Mouse (Mus musculus) bone marrow, adult 2 months (tissue): ENCODE results near the gene 1810046K07Rik. TPM values are rescaled to one million over a fixed set of nuclear protein-coding genes. Genes with fewer than 3 reads are reported as not detected.
A peak's percentile ranks its signal among the peaks of the same experiment; 100 is the strongest.

ENCODE experiments used
- H3K27ac ChIP-seq: fragments of 200-500 bp; 2 replicates; pipeline ENCODE4 v1.5.1; 2012; ENCODE audit warnings: low read depth, mild to moderate bottlenecking, control low read depth, inconsistent platforms, low read length; ENCODE audit not compliant: control insufficient read depth, poor library complexity, insufficient read depth
- H3K4me1 ChIP-seq: fragments of 200-500 bp; 2 replicates; pipeline ENCODE4 v1.6.1; 2011; ENCODE audit warnings: low read length; ENCODE audit not compliant: control insufficient read depth, insufficient read depth
- H3K4me3 ChIP-seq: fragments of 200-500 bp; replicated peaks from 2 replicates; pipeline ENCODE3; 2011; ENCODE audit warnings: mild to moderate bottlenecking, low read depth, low read length, control low read depth; ENCODE audit not compliant: control insufficient read depth
- CTCF ChIP-seq: fragments of 200-500 bp; IDR thresholded peaks from 2 replicates; pipeline ENCODE4 v1.5.1; 2011; ENCODE audit warnings: low read length, control low read depth; ENCODE audit not compliant: control insufficient read depth, insufficient read depth
- POLR2A ChIP-seq: fragments of 200-500 bp; IDR thresholded peaks from 2 replicates; pipeline ENCODE4 v1.6.1; 2011; ENCODE audit warnings: low read depth, mild to moderate bottlenecking, control low read depth, low read length, borderline replicate concordance; ENCODE audit not compliant: control insufficient read depth
- WGBS: fragments of 180-500 bp; shearing (Covaris S2); methylation state at CpG from one replicate; pipeline ENCODE4 v1.1.7; 2018; 5-methylcytosine and 5-hydroxymethylcytosine counted together
- polyA plus RNA-seq: library from polyadenylated mRNA; stranded (reverse); fragments of >200 nt; gene quantifications from 2 replicates; pipeline ENCODE4 v1.2.4, GENCODE M21; 2011; ENCODE audit warnings: low replicate concordance; ENCODE audit not compliant: missing spikeins, insufficient read depth, insufficient read length

1810046K07Rik gene
- polyA plus RNA-seq, 1 experiment, result 2.5 TPM

- Histone ChIP-seq H3K27ac (no peak overlapping the region), H3K4me1 (no peaks in the 10 kb centered on the region), H3K4me3 (no peak overlapping the region)
- TF ChIP-seq POLR2A, result no peak
- TF ChIP-seq CTCF, result no peak
- 13% methylated on average over 6 of the region's 6 CpGs for WGBS
Observed at GRCm38 (mm10) chr9:51315402-51316063, 13.2 kb downstream of the 1810046K07Rik start.

GRCm38 (mm10) chr9:51312554-51313317 lies 16.0 kb downstream of the 1810046K07Rik start:
- Histone ChIP-seq H3K27ac (no peak overlapping the region), H3K4me3 (no peak overlapping the region), H3K4me1 (no peaks in the 10 kb centered on the region)
- 65% methylated on average over 18 of the region's 18 CpGs for WGBS
- TF ChIP-seq CTCF (no peak), POLR2A (no peak)

GRCm38 (mm10) chr9:51310515-51310914 lies 18.2 kb downstream of the 1810046K07Rik start:
- WGBS, result 47% methylated on average over 7 of the region's 7 CpGs
- Histone ChIP-seq H3K27ac (no peak overlapping the region), H3K4me1 (no peaks in the 10 kb centered on the region), H3K4me3 (no peak overlapping the region)
- TF ChIP-seq CTCF (no peak), POLR2A (no peak)

GRCm38 (mm10) chr9:51306351-51306750 lies 22.4 kb downstream of the 1810046K07Rik start:
- TF ChIP-seq CTCF, result no peak
- TF ChIP-seq POLR2A, result no peak
- Histone ChIP-seq H3K4me3 (no peak overlapping the region), H3K4me1 (no peaks in the 10 kb centered on the region), H3K27ac (no peak overlapping the region)
- WGBS, result 79% methylated on average over 3 of the region's 3 CpGs

GRCm38 (mm10) chr9:51305146-51305545 lies 23.6 kb downstream of the 1810046K07Rik start:
- Histone ChIP-seq H3K4me1 (no peaks in the 10 kb centered on the region), H3K27ac (no peak overlapping the region), H3K4me3 (no peak overlapping the region)
- WGBS, result 79% methylated on average over 3 of the region's 3 CpGs
- TF ChIP-seq POLR2A (no peak), CTCF (no peak)

- H3K4me3 ChIP-seq, result no peak overlapping the region
- WGBS, result 51% methylated on average over 5 of the region's 5 CpGs
- TF ChIP-seq POLR2A (no peak), CTCF (no peak)
- H3K27ac ChIP-seq, result no peak overlapping the region
- no peaks in the 10 kb centered on the region for H3K4me1 ChIP-seq
Observed at GRCm38 (mm10) chr9:51303980-51304379, 24.7 kb downstream of the 1810046K07Rik start.

- WGBS, result 82% methylated on average over 8 of the region's 8 CpGs
- TF ChIP-seq CTCF, result no peak
- no peak for TF ChIP-seq POLR2A
- no peak overlapping the region for H3K4me3 ChIP-seq
Observed at GRCm38 (mm10) chr9:51293541-51293940, 35.2 kb downstream of the 1810046K07Rik start.

GRCm38 (mm10) chr9:51292674-51293073 lies 36.0 kb downstream of the 1810046K07Rik start:
- Histone ChIP-seq H3K4me3 (no peak overlapping the region), H3K4me1 (no peaks in the 10 kb centered on the region), H3K27ac (no peak overlapping the region)
- TF ChIP-seq POLR2A (no peak), CTCF (peak; percentile 48; the same call in 1 of the 2 replicates)
- WGBS, result 28% methylated on average over 4 of the region's 4 CpGs

More at GRCm38 (mm10) chr9:51293541-51293940, 35.2 kb downstream of the 1810046K07Rik start:
- no peak overlapping the region for H3K27ac ChIP-seq
- H3K4me1 ChIP-seq, result no peaks in the 10 kb centered on the region

- H3K4me3 ChIP-seq, result no peak overlapping the region
- no peak for TF ChIP-seq POLR2A
- no peak for TF ChIP-seq CTCF
- no peak overlapping the region for H3K27ac ChIP-seq
- WGBS, result 52% methylated on average over 4 of the region's 4 CpGs
- no peaks in the 10 kb centered on the region for H3K4me1 ChIP-seq
Observed at GRCm38 (mm10) chr9:51290980-51291379, 37.7 kb downstream of the 1810046K07Rik start.
